Mouse (Mus musculus) heart, embryonic 11.5 days (tissue): ENCODE measurements around the gene Clec4a3. TPM values are rescaled to one million over a fixed set of nuclear protein-coding genes. Genes with fewer than 3 reads are reported as not detected.

Experiments
- ATAC-seq: fragments of 200-750 bp; cut with Nextera tagmentation; replicated peaks from 2 replicates; pipeline ENCODE4 v1.8.0; 2017; ENCODE audit warnings: moderate library complexity; ENCODE audit not compliant: insufficient number of reproducible peaks, low FRiP score, low TSS enrichment
- H3K27ac ChIP-seq: fragments of 300-500 bp; sonication (generic); 2 replicates; pipeline ENCODE4 v1.5.1; 2014; ENCODE audit warnings: mild to moderate bottlenecking, low read depth, low read length
- H3K27me3 ChIP-seq: fragments of 300-500 bp; sonication (generic); 2 replicates; pipeline ENCODE4 v1.6.1; 2014; ENCODE audit warnings: mild to moderate bottlenecking, low read length, mixed read lengths; ENCODE audit not compliant: control insufficient read depth, insufficient read depth
- H3K36me3 ChIP-seq: fragments of 300-500 bp; sonication (generic); 2 replicates; pipeline ENCODE4 v1.6.1; 2014; ENCODE audit warnings: mild to moderate bottlenecking, low read length, moderate library complexity, mixed read lengths; ENCODE audit not compliant: control insufficient read depth, insufficient read depth
- H3K4me1 ChIP-seq: fragments of 300-500 bp; sonication (generic); 2 replicates; pipeline ENCODE4 v1.6.1; 2014; ENCODE audit warnings: low read length; ENCODE audit not compliant: control insufficient read depth, insufficient read depth
- H3K4me2 ChIP-seq: fragments of 300-500 bp; sonication (generic); 2 replicates; pipeline ENCODE4 v1.6.1; 2014; ENCODE audit warnings: mild to moderate bottlenecking, moderate library complexity
- H3K4me3 ChIP-seq: fragments of 300-500 bp; sonication (generic); 2 replicates; pipeline ENCODE4 v1.5.1; 2014; ENCODE audit warnings: low read depth, low read length
- H3K9ac ChIP-seq: fragments of 300-500 bp; sonication (generic); 2 replicates; pipeline ENCODE4 v1.6.1; 2014; ENCODE audit warnings: mild to moderate bottlenecking, low read depth, low read length, moderate library complexity
- H3K9me3 ChIP-seq: fragments of 300-500 bp; sonication (generic); replicated peaks from 2 replicates; pipeline ENCODE4 v1.6.1; 2016; ENCODE audit warnings: low read length; ENCODE audit not compliant: control insufficient read depth
- WGBS: fragments of 180-500 bp; shearing (Covaris S2); extraction: QIAGEN DNeasy Blood & Tissue Kit; methylation state at CpG from one replicate; pipeline ENCODE4 v1.1.7; 2014; ENCODE audit not compliant: insufficient replicate concordance; 5-methylcytosine and 5-hydroxymethylcytosine counted together
- polyA plus RNA-seq: library from polyadenylated mRNA; unstranded; fragments of >200 nt; fragmentation: Nextera tagmentation; extraction: Ambion mirVana; gene quantifications from 2 replicates; pipeline ENCODE4 v1.2.1, GENCODE M21; 2014

Gene Clec4a3
- polyA plus RNA-seq = 0.17 TPM in 1 of 2 replicates, not detected in the other

- no peaks in the 10 kb centered on the region for H3K36me3 ChIP-seq
- no peak within 1 kb of the TSS for H3K9ac ChIP-seq
- 78% methylated on average over 8 of the region's 8 CpGs for WGBS
- no peak within 1 kb of the TSS for H3K4me2 ChIP-seq
- H3K9me3 ChIP-seq = no peaks in the 10 kb centered on the region
- H3K4me3 ChIP-seq = no peak within 1 kb of the TSS
- no peak for ATAC-seq
- H3K27ac ChIP-seq = no peak within 1 kb of the TSS
- no peaks in the 10 kb centered on the region for H3K4me1 ChIP-seq
- no peaks in the 10 kb centered on the region for H3K27me3 ChIP-seq
Observed at GRCm38 (mm10) chr6:122952401-122952800, at the start of gene Clec4a3. Clec4a3 (plus strand) TSS chr6:122952515.

- Histone ChIP-seq H3K4me1 (no peaks in the 10 kb centered on the region), H3K9me3 (no peaks in the 10 kb centered on the region), H3K9ac (no peak overlapping the region), H3K4me3 (no peak overlapping the region), H3K27me3 (no peaks in the 10 kb centered on the region), H3K27ac (no peak overlapping the region), H3K36me3 (no peaks in the 10 kb centered on the region), H3K4me2 (no peak overlapping the region)
- ATAC-seq = no peak
- 41% methylated on average over 4 of the region's 4 CpGs for WGBS
Observed at GRCm38 (mm10) chr6:122919922-122920321, 32.4 kb upstream of the Clec4a3 start.

GRCm38 (mm10) chr6:122921451-122921850 lies 30.9 kb upstream of the Clec4a3 start, which contains the start of gene Clec4a1:
Clec4a1 (plus strand) TSS chr6:122921848.
- Histone ChIP-seq H3K4me2 (no peak within 1 kb of the TSS), H3K27me3 (no peaks in the 10 kb centered on the region), H3K27ac (no peak within 1 kb of the TSS), H3K36me3 (no peaks in the 10 kb centered on the region), H3K9me3 (no peaks in the 10 kb centered on the region), H3K4me1 (no peaks in the 10 kb centered on the region), H3K4me3 (no peak within 1 kb of the TSS), H3K9ac (no peak within 1 kb of the TSS)
- WGBS = 48% methylated on average over 4 of the region's 4 CpGs
- ATAC-seq = no peak

- H3K4me3 ChIP-seq = no peak overlapping the region
- H3K27me3 ChIP-seq = no peaks in the 10 kb centered on the region
- no peak overlapping the region for H3K27ac ChIP-seq
- no peaks in the 10 kb centered on the region for H3K36me3 ChIP-seq
- H3K4me2 ChIP-seq = no peak overlapping the region
- WGBS = 79% methylated on average over 3 of the region's 3 CpGs
- no peaks in the 10 kb centered on the region for H3K4me1 ChIP-seq
- no peaks in the 10 kb centered on the region for H3K9me3 ChIP-seq
- ATAC-seq = no peak
- no peak overlapping the region for H3K9ac ChIP-seq
Observed at GRCm38 (mm10) chr6:122934845-122935244, 17.5 kb upstream of the Clec4a3 start.

GRCm38 (mm10) chr6:122939618-122940017 lies 12.7 kb upstream of the Clec4a3 start:
- no peaks in the 10 kb centered on the region for H3K4me1 ChIP-seq
- no peaks in the 10 kb centered on the region for H3K27me3 ChIP-seq
- H3K36me3 ChIP-seq = no peaks in the 10 kb centered on the region
- ATAC-seq = no peak
- WGBS = 79% methylated on average over 5 of the region's 5 CpGs
- no peaks in the 10 kb centered on the region for H3K9me3 ChIP-seq
- no peak overlapping the region for H3K27ac ChIP-seq
- H3K9ac ChIP-seq = no peak overlapping the region
- H3K4me3 ChIP-seq = no peak overlapping the region
- H3K4me2 ChIP-seq = no peak overlapping the region

- Histone ChIP-seq H3K4me2 (no peak overlapping the region), H3K27me3 (no peaks in the 10 kb centered on the region), H3K4me3 (no peak overlapping the region), H3K27ac (no peak overlapping the region), H3K9me3 (no peaks in the 10 kb centered on the region), H3K9ac (no peak overlapping the region), H3K36me3 (no peaks in the 10 kb centered on the region), H3K4me1 (no peaks in the 10 kb centered on the region)
- 73% methylated on average over 2 of the region's 2 CpGs for WGBS
- ATAC-seq = no peak
Observed at GRCm38 (mm10) chr6:122946760-122947159, 5.6 kb upstream of the Clec4a3 start.

GRCm38 (mm10) chr6:122964562-122964961 lies 12.2 kb downstream of the Clec4a3 start:
- no peak overlapping the region for H3K4me2 ChIP-seq
- 77% methylated on average over 2 of the region's 2 CpGs for WGBS
- H3K9me3 ChIP-seq = peaks cover 6% of the 10 kb centered on the region
- no peak overlapping the region for H3K4me3 ChIP-seq
- H3K36me3 ChIP-seq = no peaks in the 10 kb centered on the region
- no peak for ATAC-seq
- H3K27ac ChIP-seq = no peak overlapping the region
- H3K27me3 ChIP-seq = no peaks in the 10 kb centered on the region
- H3K9ac ChIP-seq = no peak overlapping the region
- H3K4me1 ChIP-seq = no peaks in the 10 kb centered on the region

GRCm38 (mm10) chr6:122969048-122969447 lies 16.7 kb downstream of the Clec4a3 start:
- Histone ChIP-seq H3K27me3 (no peaks in the 10 kb centered on the region), H3K4me3 (no peak overlapping the region), H3K4me2 (no peak overlapping the region), H3K9ac (no peak overlapping the region), H3K4me1 (no peaks in the 10 kb centered on the region), H3K36me3 (no peaks in the 10 kb centered on the region), H3K9me3 (no peaks in the 10 kb centered on the region; the same call in 1 of the 2 replicates), H3K27ac (no peak overlapping the region)
- 78% methylated on average over 2 of the region's 2 CpGs for WGBS
- no peak for ATAC-seq

GRCm38 (mm10) chr6:122989876-122990437 lies 37.6 kb downstream of the Clec4a3 start, which contains the start of gene Clec4a4:
Clec4a4 (plus strand) TSS chr6:122990367.
- Histone ChIP-seq H3K9ac (no peak within 1 kb of the TSS), H3K27me3 (no peaks in the 10 kb centered on the region), H3K27ac (no peak within 1 kb of the TSS), H3K4me3 (no peak within 1 kb of the TSS), H3K36me3 (no peaks in the 10 kb centered on the region), H3K4me2 (no peak within 1 kb of the TSS), H3K9me3 (no peaks in the 10 kb centered on the region; the same call in 1 of the 2 replicates), H3K4me1 (no peaks in the 10 kb centered on the region)
- no peak for ATAC-seq
- 81% methylated on average over 6 of the region's 6 CpGs for WGBS
